Mouse (Mus musculus) small intestine, adult 2 months (tissue): ENCODE measurements at regions not wholly inside any gene's neighbourhood (a gene's known extent, or its start where the extent isn't known, plus 50 kb on each side); places are given as distances from the start of the nearest gene placed in this dataset.

Source experiments
- CTCF ChIP-seq: fragments of 200-500 bp; IDR thresholded peaks from 2 replicates; pipeline ENCODE4 v1.5.1; 2012; ENCODE audit warnings: low read depth, mild to moderate bottlenecking, control low read depth, inconsistent platforms, low read length, moderate library complexity, mixed read lengths; ENCODE audit not compliant: insufficient replicate concordance, insufficient read length; ENCODE audit errors: extremely low read depth
- POLR2A ChIP-seq: fragments of 200-500 bp; IDR thresholded peaks from 2 replicates; pipeline ENCODE4 v1.6.1; 2012; ENCODE audit warnings: low read depth, mild to moderate bottlenecking, control low read depth, inconsistent platforms, low read length, moderate library complexity

DNA sequence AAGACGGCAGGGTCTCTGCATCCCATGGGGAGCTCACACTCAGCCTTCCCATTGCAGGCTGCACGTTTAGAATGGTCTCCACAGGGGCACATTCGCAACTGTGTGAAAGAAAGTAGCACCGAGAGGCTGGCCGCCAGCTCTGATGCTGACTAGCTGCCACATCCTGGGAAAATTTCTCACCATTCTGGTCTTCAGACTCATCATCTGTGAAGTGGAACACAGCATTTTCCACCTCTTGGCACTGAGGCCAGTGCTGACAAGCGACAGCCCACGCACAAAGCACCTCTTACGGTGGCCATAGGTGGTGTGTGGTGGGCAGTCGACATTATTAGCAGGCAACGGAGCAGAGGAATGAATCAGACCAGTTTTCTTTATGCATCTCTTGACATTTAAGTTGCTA lies 74.0 kb upstream of the Hdac4 start:
- TF ChIP-seq POLR2A (no peak), CTCF (no peak)
